Mouse (Mus musculus) neural tube, embryonic 15.5 days (tissue): ENCODE data around the gene Ino80e. TPM values are rescaled to one million over a fixed set of nuclear protein-coding genes. Genes with fewer than 3 reads are reported as not detected.
A peak's percentile ranks its signal among the peaks of the same experiment; 100 is the strongest.

Source experiments
- ATAC-seq: fragments of 200-750 bp; cut with Nextera tagmentation; 2 replicates; pipeline ENCODE4 v1.8.0; 2017; ENCODE audit warnings: mild to moderate bottlenecking, moderate TSS enrichment, moderate library complexity; ENCODE audit not compliant: low FRiP score
- H3K27ac ChIP-seq: fragments of 300-500 bp; sonication (generic); replicated peaks from 2 replicates; pipeline ENCODE4 v1.5.1; 2015; ENCODE audit warnings: mild to moderate bottlenecking, inconsistent platforms
- H3K27me3 ChIP-seq: fragments of 300-500 bp; sonication (generic); replicated peaks from 2 replicates; pipeline ENCODE4 v1.6.1; 2015; ENCODE audit warnings: inconsistent platforms
- H3K36me3 ChIP-seq: fragments of 300-500 bp; sonication (generic); 2 replicates; pipeline ENCODE4 v1.6.1; 2015; ENCODE audit warnings: inconsistent platforms
- H3K4me1 ChIP-seq: fragments of 300-500 bp; sonication (generic); 2 replicates; pipeline ENCODE4 v1.6.1; 2015; ENCODE audit warnings: inconsistent platforms
- H3K4me2 ChIP-seq: fragments of 300-500 bp; sonication (generic); 2 replicates; pipeline ENCODE4 v1.6.1; 2015; ENCODE audit warnings: inconsistent platforms, mild to moderate bottlenecking, moderate library complexity
- H3K4me3 ChIP-seq: fragments of 300-500 bp; sonication (generic); replicated peaks from 2 replicates; pipeline ENCODE4 v1.5.1; 2015; ENCODE audit warnings: mild to moderate bottlenecking, inconsistent platforms
- H3K9ac ChIP-seq: fragments of 300-500 bp; sonication (generic); replicated peaks from 2 replicates; pipeline ENCODE4 v1.6.1; 2015; ENCODE audit warnings: mild to moderate bottlenecking, inconsistent platforms
- H3K9me3 ChIP-seq: fragments of 300-500 bp; sonication (generic); replicated peaks from 2 replicates; pipeline ENCODE4 v1.6.1; 2016; ENCODE audit warnings: inconsistent platforms
- WGBS: fragments of 180-500 bp; shearing (Covaris S2); methylation state at CpG from one replicate; pipeline ENCODE4 v1.1.7; 2015; ENCODE audit warnings: mixed read lengths; 5-methylcytosine and 5-hydroxymethylcytosine counted together
- polyA plus RNA-seq: library from polyadenylated mRNA; unstranded; fragments of >200 nt; fragmentation: Nextera tagmentation; extraction: Ambion mirVana; gene quantifications from 2 replicates; pipeline ENCODE4 v1.2.1, GENCODE M21; 2015

Gene Ino80e
- polyA plus RNA-seq, 1 experiment from 2014 or later = 90.5 TPM

DNA sequence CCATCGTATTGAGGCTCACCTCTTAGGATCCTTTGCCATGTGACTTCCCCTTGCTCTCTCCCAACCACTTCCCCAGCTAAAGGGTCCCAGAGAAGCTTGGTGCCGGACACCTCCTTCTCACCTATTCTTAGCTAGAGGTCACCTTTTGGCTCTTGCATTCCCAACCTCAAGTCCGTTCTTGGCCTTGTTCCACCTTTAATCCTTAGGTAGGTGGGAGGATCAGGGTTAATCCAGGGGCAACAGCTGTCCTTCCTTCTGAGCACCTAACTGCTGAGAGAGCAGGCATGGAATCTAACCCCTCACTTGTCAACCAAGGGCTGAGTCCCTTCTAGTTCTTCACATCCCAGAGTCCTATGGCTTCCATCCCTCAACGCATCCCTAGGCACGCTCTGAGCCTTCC is 36.2 kb downstream of the Ino80e start:
- Histone ChIP-seq H3K9ac (peak overlapping the region; percentile 1; the same call in 1 of the 2 replicates), H3K27ac (no peak overlapping the region), H3K4me1 (peaks cover 57% of the 10 kb centered on the region), H3K36me3 (0 out of 2 replicates have a peak, but pooled peaks cover 8% of the 10 kb centered on the region), H3K4me3 (no peak overlapping the region), H3K9me3 (no peaks in the 10 kb centered on the region), H3K27me3 (no peaks in the 10 kb centered on the region), H3K4me2 (peak overlapping the region; percentile 64; the same call in 1 of the 2 replicates)
- ATAC-seq = no peak
- 78% methylated on average over 5 of the region's 5 CpGs for WGBS

DNA sequence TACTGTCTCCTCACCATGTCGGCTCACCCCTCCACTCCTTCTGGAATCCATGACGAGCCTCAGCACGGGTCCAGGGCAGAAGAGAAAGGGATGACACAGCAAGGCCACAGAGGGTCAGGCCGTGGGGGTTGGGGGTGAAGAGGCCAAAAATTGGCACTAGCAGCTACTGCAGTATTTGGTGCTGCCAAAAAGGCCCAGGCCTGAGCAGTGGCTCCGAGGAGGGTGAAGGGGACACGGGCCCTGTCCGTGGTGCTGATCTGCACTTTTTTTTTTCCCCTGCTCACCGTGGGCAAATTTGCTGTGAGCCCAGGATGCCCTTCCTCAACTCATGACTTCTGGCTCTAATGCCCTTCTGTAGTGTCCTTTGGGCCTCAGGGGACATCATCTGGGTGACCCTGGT is 36.8 kb downstream of the Ino80e start:
- no peaks in the 10 kb centered on the region for H3K9me3 ChIP-seq

DNA sequence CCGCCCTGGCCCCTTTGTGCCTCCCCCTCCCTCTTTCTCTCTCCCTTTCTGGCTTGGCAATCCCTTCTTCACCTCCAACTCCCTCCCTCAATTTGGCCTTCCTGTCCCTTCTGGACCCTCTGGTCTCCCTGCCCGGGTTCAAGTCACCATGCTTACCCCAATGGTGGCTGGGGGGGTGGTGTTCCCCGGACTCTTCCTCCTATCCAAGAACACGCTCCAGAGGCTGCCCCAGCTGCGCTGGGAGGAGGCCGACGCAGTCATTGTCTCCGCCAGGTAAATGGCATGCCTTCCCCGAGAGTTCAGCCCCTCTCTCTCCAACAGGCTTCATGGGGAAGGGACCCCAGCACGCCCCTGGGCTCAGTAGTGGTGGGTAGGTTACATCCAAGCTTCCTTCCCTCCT is 38.2 kb downstream of the Ino80e start:
- no peaks in the 10 kb centered on the region for H3K27me3 ChIP-seq
- H3K4me2 ChIP-seq = peak overlapping the region; percentile 64
- 0 out of 2 replicates have a peak, but pooled peaks have one; percentile 8 for ATAC-seq
- peaks cover 49% of the 10 kb centered on the region for H3K4me1 ChIP-seq
- 0 out of 2 replicates have a peak, but pooled peaks cover 8% of the 10 kb centered on the region for H3K36me3 ChIP-seq
- peak overlapping the region; percentile 90 for H3K27ac ChIP-seq
- H3K4me3 ChIP-seq = peak overlapping the region; percentile 68
- 7% methylated on average over 10 of the region's 10 CpGs for WGBS
- H3K9me3 ChIP-seq = no peaks in the 10 kb centered on the region
- peak overlapping the region; percentile 89 for H3K9ac ChIP-seq

More for the DNA sequence above, 36.8 kb downstream of the Ino80e start:
- H3K36me3 ChIP-seq = 0 out of 2 replicates have a peak, but pooled peaks cover 8% of the 10 kb centered on the region
- ATAC-seq = no peak
- peak overlapping the region; percentile 64 for H3K4me2 ChIP-seq
- H3K4me1 ChIP-seq = peaks cover 57% of the 10 kb centered on the region
- H3K27me3 ChIP-seq = no peaks in the 10 kb centered on the region
- H3K27ac ChIP-seq = no peak overlapping the region
- WGBS = 24% methylated on average over 8 of the region's 8 CpGs
- no peak overlapping the region; the same call in none of the 2 replicates for H3K4me3 ChIP-seq
- H3K9ac ChIP-seq = peak overlapping the region; percentile 1; the same call in 1 of the 2 replicates

DNA sequence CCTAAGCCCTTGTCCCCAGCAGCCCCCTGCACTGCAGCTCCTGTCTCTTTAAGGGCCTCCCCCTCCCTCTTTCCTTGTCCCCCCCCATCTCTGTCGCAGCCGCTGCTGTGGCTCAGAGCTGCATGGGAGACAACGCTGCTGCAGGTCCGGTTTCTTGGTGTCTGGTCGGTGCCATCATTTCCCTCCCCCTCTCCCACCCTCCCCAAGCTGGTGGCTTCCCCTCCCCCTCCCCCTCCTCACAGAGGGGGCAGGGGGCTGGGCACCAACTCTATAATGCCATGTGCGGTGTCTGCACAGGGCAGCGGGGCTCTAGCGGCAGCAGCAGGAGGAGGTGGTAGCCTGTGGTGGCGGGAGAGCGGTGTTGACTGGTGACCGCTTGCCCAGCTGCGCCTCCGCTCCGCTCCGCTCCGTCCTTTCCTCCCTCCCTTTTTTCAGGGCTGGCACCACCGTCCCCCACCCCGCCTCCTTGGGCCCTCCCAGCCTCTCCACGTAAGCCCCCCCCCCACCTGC is 38.9 kb downstream of the Ino80e start:
- WGBS = under 1% methylated on average over 12 of the region's 19 CpGs
- H3K4me1 ChIP-seq = peaks cover 49% of the 10 kb centered on the region
- peak overlapping the region; percentile 64 for H3K4me2 ChIP-seq
- ATAC-seq = peak; percentile 88
- H3K4me3 ChIP-seq = peak overlapping the region; percentile 68
- 0 out of 2 replicates have a peak, but pooled peaks cover 4% of the 10 kb centered on the region for H3K36me3 ChIP-seq
- H3K27me3 ChIP-seq = no peaks in the 10 kb centered on the region
- H3K27ac ChIP-seq = peak overlapping the region; percentile 90
- peak overlapping the region; percentile 89 for H3K9ac ChIP-seq
- H3K9me3 ChIP-seq = no peaks in the 10 kb centered on the region

DNA sequence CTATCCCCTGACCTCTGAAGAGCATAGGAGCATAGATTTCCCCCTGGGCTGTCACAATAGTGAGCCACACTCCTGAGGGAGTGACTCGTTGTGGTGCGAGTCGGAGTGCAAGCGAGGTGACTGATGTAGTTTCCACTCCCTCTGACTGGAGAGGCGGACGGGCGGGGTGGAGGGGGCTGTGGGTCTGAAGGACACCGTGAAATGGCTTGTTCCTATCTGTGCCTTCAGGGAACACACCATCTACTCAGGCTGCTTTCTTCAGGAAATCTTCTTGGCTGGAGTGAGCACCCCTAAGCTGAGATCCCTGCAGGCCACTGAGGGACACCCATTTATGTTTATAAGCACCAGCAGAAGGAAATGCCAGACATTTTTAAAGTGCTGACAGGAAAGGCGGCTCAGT is 39.4 kb downstream of the Ino80e start:
- ATAC-seq = peak; percentile 29
- Histone ChIP-seq H3K9ac (peak overlapping the region; percentile 89), H3K9me3 (no peaks in the 10 kb centered on the region), H3K4me3 (peak overlapping the region; percentile 68), H3K4me1 (peaks cover 49% of the 10 kb centered on the region), H3K27me3 (no peaks in the 10 kb centered on the region), H3K36me3 (0 out of 2 replicates have a peak, but pooled peaks cover 4% of the 10 kb centered on the region), H3K4me2 (peak overlapping the region; percentile 64), H3K27ac (peak overlapping the region; percentile 90)
- WGBS = 9% methylated on average over 9 of the region's 9 CpGs

DNA sequence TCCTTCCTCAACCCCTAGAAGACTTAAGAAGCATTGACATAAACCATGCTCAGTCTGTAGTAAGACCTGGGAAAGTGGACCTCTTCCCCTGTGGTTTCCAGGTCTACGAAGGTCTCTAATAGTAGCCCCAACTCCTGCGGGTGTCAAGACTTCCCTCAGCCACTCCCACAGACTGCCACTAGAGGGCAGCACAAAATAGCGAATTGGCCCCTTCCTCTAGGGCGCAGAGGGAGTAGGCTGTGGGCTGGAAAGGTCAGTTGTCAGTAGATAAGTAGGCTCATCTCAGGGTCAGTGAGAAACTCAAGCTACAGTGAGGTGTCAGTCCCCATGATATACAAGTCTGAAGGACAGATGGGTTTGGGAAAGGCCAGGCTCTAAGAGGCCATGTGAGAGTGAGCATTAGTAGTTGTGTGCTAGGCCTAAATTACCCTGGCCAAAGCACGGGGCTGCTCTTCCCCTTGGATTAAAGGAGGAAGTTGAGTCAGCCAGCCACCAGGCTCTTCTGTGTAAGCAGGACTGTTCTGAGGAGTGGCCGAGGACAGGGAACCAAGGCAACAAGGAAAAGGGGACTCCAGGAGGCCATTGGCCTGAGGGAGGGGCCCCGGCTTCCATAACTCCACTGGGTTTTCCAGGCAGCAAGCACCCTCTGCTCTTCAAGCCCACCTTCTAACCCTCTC is 40.2 kb downstream of the Ino80e start:
- 24% methylated on average over 7 of the region's 7 CpGs for WGBS
- no peak for ATAC-seq

DNA sequence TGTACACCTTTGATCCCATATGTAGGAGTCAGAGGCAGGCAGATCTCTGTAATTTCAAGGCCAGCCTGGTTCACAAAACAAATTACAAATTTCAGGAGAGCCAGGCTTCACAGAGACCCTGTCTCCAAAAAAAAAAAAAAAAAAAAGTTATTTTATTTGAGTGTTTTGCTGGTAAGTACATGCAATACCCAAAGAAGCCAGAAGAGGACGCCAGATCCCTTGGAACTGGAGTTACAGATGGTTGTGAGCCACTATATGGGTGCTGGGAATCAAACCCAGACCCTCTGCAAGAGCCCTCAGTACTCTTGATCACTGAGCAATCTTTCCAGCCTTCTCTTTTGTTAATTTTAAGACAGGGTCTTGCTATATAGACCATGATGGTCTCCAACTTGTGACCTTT is 43.4 kb downstream of the Ino80e start:
- Histone ChIP-seq H3K4me1 (peaks cover 11% of the 10 kb centered on the region), H3K27ac (no peak overlapping the region), H3K9ac (no peak overlapping the region), H3K4me2 (no peak overlapping the region), H3K27me3 (no peaks in the 10 kb centered on the region), H3K9me3 (no peaks in the 10 kb centered on the region), H3K4me3 (no peak overlapping the region), H3K36me3 (no peaks in the 10 kb centered on the region)
- WGBS = 25% methylated on average over 1 of the region's 1 CpGs
- no peak for ATAC-seq

More for the DNA sequence above, 40.2 kb downstream of the Ino80e start:
- Histone ChIP-seq H3K36me3 (no peaks in the 10 kb centered on the region), H3K4me3 (peak overlapping the region; percentile 68), H3K9ac (peak overlapping the region; percentile 89), H3K4me2 (peak overlapping the region; percentile 64), H3K27me3 (no peaks in the 10 kb centered on the region), H3K9me3 (no peaks in the 10 kb centered on the region), H3K4me1 (peaks cover 42% of the 10 kb centered on the region), H3K27ac (peak overlapping the region; percentile 90)

DNA sequence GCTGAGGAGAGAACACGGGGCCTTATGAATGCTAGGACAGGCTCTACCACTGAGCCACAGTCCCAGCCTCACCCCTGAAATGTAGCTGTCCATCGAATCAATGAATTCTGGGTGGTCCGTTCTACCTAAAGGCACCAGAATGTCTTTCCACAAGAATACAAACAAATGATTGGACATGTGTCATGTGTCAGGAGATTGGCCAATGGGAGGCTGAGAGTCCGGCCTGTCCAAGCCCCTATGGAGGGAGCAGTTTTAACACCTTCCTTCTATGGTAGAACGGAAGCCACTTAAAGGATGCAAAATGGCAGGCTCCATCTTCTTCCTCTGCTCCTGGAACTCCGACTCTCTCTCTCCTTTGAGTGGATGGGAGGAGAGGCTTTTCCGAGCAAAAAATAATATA is 44.6 kb downstream of the Ino80e start:
- Histone ChIP-seq H3K27ac (no peak overlapping the region), H3K36me3 (no peaks in the 10 kb centered on the region), H3K9ac (no peak overlapping the region), H3K27me3 (no peaks in the 10 kb centered on the region), H3K4me2 (no peak overlapping the region), H3K4me3 (no peak overlapping the region), H3K4me1 (peaks cover 8% of the 10 kb centered on the region), H3K9me3 (no peaks in the 10 kb centered on the region)
- ATAC-seq = no peak
- 86% methylated on average over 7 of the region's 7 CpGs for WGBS

DNA sequence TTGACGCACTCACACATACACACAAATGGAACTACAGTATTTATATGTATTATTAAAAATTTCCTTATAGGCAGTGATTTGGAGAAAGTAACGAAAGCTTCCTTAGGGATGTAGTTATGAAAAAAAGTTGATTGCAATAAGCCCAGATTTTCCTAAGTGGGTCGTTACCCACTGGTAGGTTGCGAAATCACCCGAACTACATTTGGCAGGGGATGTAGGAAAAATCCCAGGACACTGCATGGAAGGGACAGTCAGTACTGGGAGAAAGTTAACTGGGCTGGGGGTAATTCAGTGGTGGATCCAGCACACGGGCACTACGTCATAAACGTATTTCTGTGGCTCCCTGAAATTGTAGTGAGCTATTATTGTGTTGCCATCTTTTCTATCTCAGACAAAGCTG is 45.7 kb downstream of the Ino80e start:
- no peak overlapping the region for H3K9ac ChIP-seq
- H3K27ac ChIP-seq = no peak overlapping the region
- H3K9me3 ChIP-seq = no peaks in the 10 kb centered on the region
- WGBS = 84% methylated on average over 8 of the region's 8 CpGs
- H3K4me2 ChIP-seq = no peak overlapping the region
- H3K36me3 ChIP-seq = no peaks in the 10 kb centered on the region
- H3K27me3 ChIP-seq = no peaks in the 10 kb centered on the region
- no peaks in the 10 kb centered on the region for H3K4me1 ChIP-seq
- H3K4me3 ChIP-seq = no peak overlapping the region
- ATAC-seq = no peak

DNA sequence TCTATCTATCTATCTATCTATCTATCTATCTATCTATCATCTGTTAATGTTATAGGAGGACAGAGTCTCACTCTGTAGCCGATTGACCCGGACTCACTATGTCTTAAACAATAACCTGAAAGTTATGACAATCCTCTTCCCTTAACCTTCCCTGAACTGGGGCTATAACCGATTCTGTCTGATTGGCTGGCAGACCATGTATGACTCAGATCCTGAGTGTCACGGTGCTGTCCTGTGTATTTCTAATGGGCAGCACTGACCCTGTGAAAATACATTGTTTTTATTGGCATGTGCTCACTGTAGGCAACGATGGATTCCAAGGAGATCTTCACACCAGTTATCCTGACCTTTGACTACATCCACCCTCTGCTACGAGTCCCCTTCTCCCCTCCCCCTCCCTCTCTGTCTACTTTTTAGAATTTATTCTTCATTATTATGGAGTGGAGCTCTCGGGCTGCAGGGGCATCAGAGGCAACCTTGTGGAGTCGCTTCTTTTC is 46.4 kb downstream of the Ino80e start:
- WGBS = 49% methylated on average over 8 of the region's 8 CpGs
- no peak overlapping the region for H3K27ac ChIP-seq
- no peaks in the 10 kb centered on the region for H3K27me3 ChIP-seq
- ATAC-seq = no peak
- H3K4me3 ChIP-seq = no peak overlapping the region
- H3K9me3 ChIP-seq = no peaks in the 10 kb centered on the region
- no peak overlapping the region for H3K9ac ChIP-seq
- H3K4me1 ChIP-seq = no peaks in the 10 kb centered on the region
- H3K4me2 ChIP-seq = no peak overlapping the region
- H3K36me3 ChIP-seq = no peaks in the 10 kb centered on the region

DNA sequence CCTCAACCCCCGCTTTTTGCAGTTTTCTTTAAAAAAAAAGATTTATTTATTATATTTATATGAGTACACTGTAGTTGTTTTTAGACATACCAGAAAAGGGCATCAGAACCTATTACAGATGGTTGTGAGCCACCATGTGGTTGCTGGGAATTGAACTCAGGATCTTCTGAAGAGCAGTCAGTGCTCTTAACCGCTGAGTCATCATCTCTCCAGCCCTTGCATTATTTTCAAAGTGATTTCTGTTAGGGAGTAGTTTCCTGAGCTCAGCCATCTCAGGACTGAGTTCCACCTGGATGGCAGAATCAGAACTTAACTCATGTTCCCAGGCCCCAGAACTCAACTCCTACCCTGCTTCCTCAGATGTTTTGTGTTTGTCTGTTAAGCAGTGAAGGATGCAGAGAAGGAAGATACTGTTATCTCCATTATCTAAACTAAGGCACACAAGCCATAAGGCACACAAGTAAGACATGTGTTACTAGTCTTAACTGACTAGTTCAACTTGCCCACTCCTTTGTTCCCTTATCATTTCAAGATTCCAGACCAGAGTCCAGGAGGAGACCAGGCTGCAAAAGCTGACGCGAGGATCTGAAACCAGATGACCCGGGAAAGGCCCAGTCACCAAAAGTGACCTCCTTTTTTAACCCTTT is 52.3 kb downstream of the Ino80e start:
- no peaks in the 10 kb centered on the region for H3K9me3 ChIP-seq
- peak overlapping the region; percentile 79; the same call in 1 of the 2 replicates for H3K27ac ChIP-seq
- no peak overlapping the region for H3K9ac ChIP-seq
- H3K4me2 ChIP-seq = peak overlapping the region; percentile 92
- H3K36me3 ChIP-seq = no peaks in the 10 kb centered on the region
- no peaks in the 10 kb centered on the region for H3K27me3 ChIP-seq
- H3K4me1 ChIP-seq = peaks cover 23% of the 10 kb centered on the region
- ATAC-seq = no peak
- H3K4me3 ChIP-seq = no peak overlapping the region
- 75% methylated on average over 5 of the region's 5 CpGs for WGBS
